Comparison of ENCODE assay signal across 21 mouse cellular contexts in genomic region chr1:31190237-31190866, GRCm38 (mm10). TPM values are rescaled to one million over a fixed set of nuclear protein-coding genes. Genes with fewer than 3 reads are reported as not detected.
"Had no signal": no experiment of that assay in that cellular context is flagged by ENCODE, and none has a peak within 500 bp of the region (broad histone marks: within the 10 kb centered on the region; RNA-seq: fewer than 3 reads in every experiment).

No protein-coding gene starts in this region.

- H3K9ac ChIP-seq: lung, embryonic 15.5 days; midbrain, embryonic 13.5 days; midbrain, embryonic 15.5 days; neural tube, embryonic 12.5 days; stomach, embryonic 15.5 days had no signal

- H3K27ac ChIP-seq: lung, embryonic 15.5 days; macrophage; midbrain, embryonic 13.5 days; midbrain, embryonic 15.5 days; neural tube, embryonic 12.5 days; stomach, embryonic 15.5 days; stomach, postnatal 0 days had no signal

- H3K4me3 ChIP-seq: lung, embryonic 15.5 days; megakaryocyte, embryonic 14.5 days; midbrain, embryonic 13.5 days; midbrain, embryonic 15.5 days; neural tube, embryonic 12.5 days; stomach, embryonic 15.5 days had no signal

- H3K4me1 ChIP-seq: lung, embryonic 15.5 days; megakaryocyte, embryonic 14.5 days; midbrain, embryonic 13.5 days; midbrain, embryonic 15.5 days; neural tube, embryonic 12.5 days; stomach, embryonic 15.5 days had no signal

- DNase-seq: lung, adult 2 months; lung, postnatal 14 days; lung, postnatal 36 days; right cerebral cortex, postnatal 14 days; thymus, adult 2 months; thymus, postnatal 25 days; thymus, postnatal 4 days had no signal

- ATAC-seq: lung, postnatal 0 days; midbrain, embryonic 13.5 days; midbrain, embryonic 15.5 days had no signal

- H3K27me3 ChIP-seq: lung, embryonic 15.5 days; megakaryocyte, embryonic 14.5 days; midbrain, embryonic 13.5 days; midbrain, embryonic 15.5 days; neural tube, embryonic 12.5 days; stomach, embryonic 15.5 days had no signal

- H3K4me2 ChIP-seq: lung, embryonic 15.5 days; midbrain, embryonic 11.5 days; midbrain, embryonic 13.5 days; midbrain, embryonic 15.5 days; neural tube, embryonic 12.5 days; stomach, embryonic 15.5 days had no signal

- H3K9me3 ChIP-seq: lung, embryonic 15.5 days; midbrain, embryonic 13.5 days; midbrain, embryonic 15.5 days; neural tube, embryonic 12.5 days; stomach, embryonic 15.5 days had no signal

- H3K36me3 ChIP-seq: lung, embryonic 15.5 days; midbrain, embryonic 13.5 days; midbrain, embryonic 15.5 days; neural tube, embryonic 12.5 days; stomach, embryonic 15.5 days had no signal

RNA-seq across cellular contexts. Expression of gene Lgsn, which starts 14.2 kb away (rescaled TPM):
- polyA plus RNA-seq: lung, embryonic 15.5 days; lung, postnatal 0 days; macrophage; midbrain, embryonic 11.5 days; midbrain, embryonic 13.5 days; midbrain, embryonic 15.5 days; midbrain, postnatal 0 days; neural tube, embryonic 12.5 days; neural tube, embryonic 14.5 days; spleen, adult 2 months; stomach, embryonic 15.5 days; stomach, postnatal 0 days; thymus, adult 2 months; urinary bladder, adult 2 months had no signal

RNA-seq across cellular contexts. Expression of gene 4931428L18Rik, which starts 32.1 kb away (rescaled TPM):
- polyA plus RNA-seq: lung, adult 2 months; lung, embryonic 15.5 days; macrophage; midbrain, embryonic 11.5 days; midbrain, embryonic 15.5 days; midbrain, postnatal 0 days; neural tube, embryonic 12.5 days; neural tube, embryonic 14.5 days; spleen, adult 2 months; thymus, adult 2 months had no signal

RNA-seq across cellular contexts. Expression of gene Pih1d3, which starts 32.3 kb away (rescaled TPM):
- polyA plus RNA-seq: lung, adult 2 months; lung, embryonic 15.5 days; lung, postnatal 0 days; macrophage; midbrain, embryonic 11.5 days; midbrain, embryonic 13.5 days; midbrain, embryonic 15.5 days; midbrain, postnatal 0 days; neural tube, embryonic 12.5 days; neural tube, embryonic 14.5 days; spleen, adult 2 months; stomach, embryonic 15.5 days; stomach, postnatal 0 days; thymus, adult 2 months; urinary bladder, adult 2 months had no signal
